ENCODE assay signal across 7 mouse cellular contexts in genomic region chr17:46554977-46555672, GRCm38 (mm10). TPM values are rescaled to one million over a fixed set of nuclear protein-coding genes. Genes with fewer than 3 reads are reported as not detected.
DNase-seq lines count a peak whose midpoint lies in the region; ATAC-seq and TF ChIP-seq lines count a peak whose summit lies in the region.

No protein-coding gene starts in this region.

- dilution Hi-C loops in CH12.LX (cut with MboI; ENCODE audit: extremely low pct_ligation_motif_present, extremely low pct_unique_long_range_greater_than_20kb, low sequenced_read_pairs): no loop called here

- H3K4me3 ChIP-seq in CH12.LX (replicated peaks in 1 of 3; ENCODE audit: low read depth in 2 of 3, low read length in 2 of 3, poor library complexity in 1 of 3): peak overlapping the region; percentile 70 to 92 (median 90)
- H3K4me3 ChIP-seq in heart, embryonic 10.5 days: peak overlapping the region; percentile 98
- peak overlapping the region; percentile 79 for H3K4me3 ChIP-seq in kidney, postnatal 0 days (replicated peaks; ENCODE audit: low read depth, low read length)
- peak overlapping the region; percentile 54 for H3K4me3 ChIP-seq in macrophage (ENCODE audit: inconsistent target)
- peak overlapping the region; percentile 98 for H3K4me3 ChIP-seq in stomach, embryonic 14.5 days (ENCODE audit: low read depth, low read length)

- no peaks in the 10 kb centered on the region for H3K9me3 ChIP-seq in CH12.LX (replicated peaks; ENCODE audit: low read length)
- no peaks in the 10 kb centered on the region for H3K9me3 ChIP-seq in heart, embryonic 10.5 days
- no peaks in the 10 kb centered on the region for H3K9me3 ChIP-seq in kidney, postnatal 0 days (replicated peaks; ENCODE audit: low read length)
- H3K9me3 ChIP-seq in stomach, embryonic 14.5 days (ENCODE audit: control insufficient read depth, low read depth, low read length): no peaks in the 10 kb centered on the region

- 1% methylated on average over 75 of the region's 75 CpGs for WGBS in heart, embryonic 10.5 days
- WGBS in kidney, postnatal 0 days: under 1% methylated on average over 72 of the region's 75 CpGs
- WGBS in macrophage (ENCODE audit: missing documents): under 1% methylated on average over 75 of the region's 75 CpGs
- WGBS in stomach, embryonic 14.5 days: under 1% methylated on average over 75 of the region's 75 CpGs

- H3K27ac ChIP-seq in CH12.LX (ENCODE audit: insufficient read depth, low read depth) (no peak overlapping the region), macrophage (no peak overlapping the region)
- peak overlapping the region; percentile 99 for H3K27ac ChIP-seq in heart, embryonic 10.5 days
- H3K27ac ChIP-seq in kidney, postnatal 0 days: peak overlapping the region; percentile 90
- H3K27ac ChIP-seq in stomach, embryonic 14.5 days (ENCODE audit: low read length): peak overlapping the region; percentile 97

- no peak for TF ChIP-seq CTCF in CH12.LX (conservative IDR thresholded peaks at IDR 0.05 in 1 of 2, IDR thresholded peaks at IDR 0.05 in 1 of 2; ENCODE audit: low read depth in 2 of 2, low read length in 2 of 2)
- no peak for TF ChIP-seq CTCF in kidney, postnatal 0 days (IDR thresholded peaks at IDR 0.05; ENCODE audit: low read depth)

- H3K9ac ChIP-seq in CH12.LX (ENCODE audit: insufficient read depth, low read depth): peak overlapping the region; percentile 82
- peak overlapping the region; percentile 90 for H3K9ac ChIP-seq in kidney, postnatal 0 days (ENCODE audit: low read depth, low read length)
- H3K9ac ChIP-seq in stomach, embryonic 14.5 days (replicated peaks; ENCODE audit: low read depth, low read length): peak overlapping the region; percentile 100

- no peak for TF ChIP-seq POLR2A in CH12.LX (IDR thresholded peaks at IDR 0.05; ENCODE audit: low read depth, low read length)

- ATAC-seq in kidney, postnatal 0 days (replicated peaks; ENCODE audit: low FRiP score, low read depth): no peak
- ATAC-seq in stomach, embryonic 14.5 days (ENCODE audit: insufficient number of reproducible peaks, insufficient read depth, low FRiP score, low read depth): no peak

- no peak for TF ChIP-seq RAD21 in CH12.LX (IDR thresholded peaks at IDR 0.05; ENCODE audit: low read depth, low read length)

- no peaks in the 10 kb centered on the region for H3K27me3 ChIP-seq in CH12.LX (replicated peaks)
- H3K27me3 ChIP-seq in heart, embryonic 10.5 days (ENCODE audit: insufficient read depth, poor library complexity, severe bottlenecking): no peaks in the 10 kb centered on the region
- no peaks in the 10 kb centered on the region for H3K27me3 ChIP-seq in kidney, postnatal 0 days (ENCODE audit: insufficient read depth, low read length)
- no peaks in the 10 kb centered on the region for H3K27me3 ChIP-seq in stomach, embryonic 14.5 days (ENCODE audit: control insufficient read depth, insufficient read depth, low read length)

- H3K36me3 ChIP-seq in CH12.LX (replicated peaks in 1 of 2; ENCODE audit: control insufficient read depth in 1 of 2, insufficient read depth in 1 of 2, low read length in 1 of 2) (peaks cover 16 to 34% of the 10 kb centered on the region in 2 experiments), macrophage (ENCODE audit: inconsistent target) (peaks cover 19% of the 10 kb centered on the region)
- peaks cover 22% of the 10 kb centered on the region for H3K36me3 ChIP-seq in heart, embryonic 10.5 days
- H3K36me3 ChIP-seq in kidney, postnatal 0 days (ENCODE audit: insufficient read depth, low read length): peaks cover 20% of the 10 kb centered on the region
- H3K36me3 ChIP-seq in stomach, embryonic 14.5 days (ENCODE audit: control insufficient read depth, insufficient read depth, low read length): peaks cover 23% of the 10 kb centered on the region

- H3K79me2 ChIP-seq in CH12.LX (replicated peaks; ENCODE audit: control insufficient read depth, extremely low read depth, insufficient read depth, poor library complexity, severe bottlenecking) (peaks cover 20% of the 10 kb centered on the region), macrophage (ENCODE audit: inconsistent target) (peaks cover 39% of the 10 kb centered on the region)

- H3K4me2 ChIP-seq in CH12.LX (ENCODE audit: insufficient read depth, low read depth, poor library complexity, severe bottlenecking): peak overlapping the region; percentile 75
- peak overlapping the region; percentile 94 for H3K4me2 ChIP-seq in kidney, postnatal 0 days (ENCODE audit: low read length)
- peak overlapping the region; percentile 67 for H3K4me2 ChIP-seq in stomach, embryonic 14.5 days (replicated peaks; ENCODE audit: low read depth, low read length)

- H3K4me1 ChIP-seq in CH12.LX (ENCODE audit: control insufficient read depth in 1 of 2, insufficient read depth in 2 of 2): peaks cover 22 to 45% of the 10 kb centered on the region in 2 experiments
- peaks cover 47% of the 10 kb centered on the region for H3K4me1 ChIP-seq in heart, embryonic 10.5 days
- peaks cover 28% of the 10 kb centered on the region for H3K4me1 ChIP-seq in kidney, postnatal 0 days (replicated peaks; ENCODE audit: insufficient read depth, low read length)
- H3K4me1 ChIP-seq in stomach, embryonic 14.5 days (ENCODE audit: control insufficient read depth, insufficient read depth, low read length): peaks cover 19% of the 10 kb centered on the region

- in situ Hi-C loops in CH12.LX (cut with MboI; ENCODE audit: low pct_ligation_motif_present, low pct_unique_long_range_greater_than_20kb, low sequenced_read_pairs): no loop called here

- no peak for TF ChIP-seq EP300 in CH12.LX (IDR thresholded peaks at IDR 0.05; ENCODE audit: low read length)

- DNase-seq in 3134 (ENCODE audit: extremely low read depth, insufficient read length, low spot score) (peak; percentile 64), CH12.LX (ENCODE audit: extremely low read depth) (no peak)
- peak; percentile 68 to 75 for DNase-seq in cerebellum, postnatal 10 days
- DNase-seq in heart, embryonic 10.5 days (ENCODE audit: low spot score): no peak
- DNase-seq in kidney, postnatal 0 days (ENCODE audit: low spot score): peak; percentile 57

TF ChIP-seq in CH12.LX, 34 proteins besides CTCF, POLR2A, EP300 and RAD21:
- TF ChIP-seq IRF4 (IDR thresholded peaks at IDR 0.05; ENCODE audit: low read depth, low read length) (no peak), MYC (IDR thresholded peaks at IDR 0.05; ENCODE audit: low read depth, low read length) (no peak), TBP (conservative IDR thresholded peaks at IDR 0.05; ENCODE audit: low read depth, low read length) (no peak), RCOR1 (conservative IDR thresholded peaks at IDR 0.05; ENCODE audit: low read depth, low read length) (no peak), MAX (IDR thresholded peaks at IDR 0.05; ENCODE audit: low read length) (no peak), MAZ (IDR thresholded peaks at IDR 0.05; ENCODE audit: low read depth, low read length) (no peak), UBTF (IDR thresholded peaks at IDR 0.05; ENCODE audit: low read depth, low read length) (0 out of 2 replicates have a peak, but pooled peaks have one; percentile 41)

RNA-seq across cellular contexts. Expression of gene Srf, which starts 0.8 kb away (rescaled TPM):
- total RNA-seq in CH12.LX (2012; rRNA removed): 38.2 and 48.1 TPM in 2 replicates
- total RNA-seq in CH12.LX (2014; rRNA removed): 40.8 and 54.5 TPM in 2 replicates
- 60.1 and 81.6 TPM in 2 replicates for polyA plus RNA-seq in CH12.LX (2012; ENCODE audit: insufficient read length, low read depth)
- 10.9 and 15.7 TPM in 2 replicates for polyA plus RNA-seq in heart, embryonic 10.5 days (2016; fragmentation: Nextera tagmentation; extraction: Ambion mirVana)
- 5.5 and 6.0 TPM in 2 replicates for polyA plus RNA-seq in kidney, postnatal 0 days (2015; fragmentation: Nextera tagmentation; extraction: Ambion mirVana)
- 10 to 100 TPM; 11.4 to 46.5 (median 20.8) TPM for total RNA-seq in macrophage (2018; cell fraction: chromatin; rRNA removed)
- 10 to 100 TPM; 17.0 to 48.7 (median 22.0) TPM for total RNA-seq in macrophage (2018; cell fraction: cytosol; rRNA removed)
- 10 to 100 TPM; 12.3 to 41.6 (median 22.8) TPM for total RNA-seq in macrophage (2018; cell fraction: nucleus; rRNA removed)
- polyA plus RNA-seq in macrophage (2018): 15.1 to 25.6 TPM (median 25.2 TPM) in 3 replicates
- polyA plus RNA-seq in stomach, embryonic 14.5 days (2014; fragmentation: Nextera tagmentation; extraction: Ambion mirVana): 12.2 and 15.7 TPM in 2 replicates

RNA-seq across cellular contexts. Expression of gene Cul9, which starts 8.9 kb away (rescaled TPM):
- total RNA-seq in CH12.LX (2012; rRNA removed) (0.08 TPM in 2 replicates), CH12.LX (2014; rRNA removed) (0.05 TPM in 1 of 2 replicates, not detected in the other)
- polyA plus RNA-seq in CH12.LX (2012; ENCODE audit: insufficient read length, low read depth) (0.27 and 0.65 TPM in 2 replicates), macrophage (2018) (8.0 to 13.4 TPM (median 8.8 TPM) in 3 replicates)
- polyA plus RNA-seq in heart, embryonic 10.5 days (2016; fragmentation: Nextera tagmentation; extraction: Ambion mirVana): 4.8 and 5.3 TPM in 2 replicates
- 6.0 and 6.5 TPM in 2 replicates for polyA plus RNA-seq in kidney, postnatal 0 days (2015; fragmentation: Nextera tagmentation; extraction: Ambion mirVana)
- total RNA-seq in macrophage (2018; cell fraction: chromatin; rRNA removed): 100 to 1,000 TPM in 9 of 26 experiments, 10 to 100 TPM in 17; 17.7 to 142 (median 86.9) TPM
- 10 to 100 TPM in 15 of 26 experiments, 1 to 10 TPM in 11; 5.6 to 17.4 (median 11.2) TPM for total RNA-seq in macrophage (2018; cell fraction: cytosol; rRNA removed)
- total RNA-seq in macrophage (2018; cell fraction: nucleus; rRNA removed): 10 to 100 TPM; 11.9 to 96.2 (median 39.5) TPM
- polyA plus RNA-seq in stomach, embryonic 14.5 days (2014; fragmentation: Nextera tagmentation; extraction: Ambion mirVana): 3.6 and 5.6 TPM in 2 replicates

RNA-seq across cellular contexts. Expression of gene Dnph1, which starts 58.6 kb away (rescaled TPM):
- 18.5 and 19.9 TPM in 2 replicates for total RNA-seq in CH12.LX (2012; rRNA removed)
- total RNA-seq in CH12.LX (2014; rRNA removed): 27.3 and 30.2 TPM in 2 replicates
- 27.2 and 28.4 TPM in 2 replicates for polyA plus RNA-seq in CH12.LX (2012; ENCODE audit: insufficient read length, low read depth)
- polyA plus RNA-seq in heart, embryonic 10.5 days (2016; fragmentation: Nextera tagmentation; extraction: Ambion mirVana): 36.5 and 52.8 TPM in 2 replicates
- polyA plus RNA-seq in kidney, postnatal 0 days (2015; fragmentation: Nextera tagmentation; extraction: Ambion mirVana): 31.8 and 32.7 TPM in 2 replicates
- under 1 TPM in 2 of 26 experiments, not detected in 24; 0.60 to 0.98 TPM for total RNA-seq in macrophage (2018; cell fraction: chromatin; rRNA removed)
- total RNA-seq in macrophage (2018; cell fraction: cytosol; rRNA removed): 1 to 10 TPM in 10 of 26 experiments, under 1 TPM in 16; 0.18 to 1.9 (median 0.73) TPM
- total RNA-seq in macrophage (2018; cell fraction: nucleus; rRNA removed): 1 to 10 TPM in 3 of 26 experiments, under 1 TPM in 5, not detected in 18; 0.52 to 4.1 (median 0.87) TPM
- polyA plus RNA-seq in macrophage (2018): 0.57 to 9.8 TPM (median 0.97 TPM) in 3 replicates
- polyA plus RNA-seq in stomach, embryonic 14.5 days (2014; fragmentation: Nextera tagmentation; extraction: Ambion mirVana): 56.3 and 65.5 TPM in 2 replicates

Comparison
In these comparisons a context has a peak if more than half of its experiments do, and no peak if none do; other contexts are left out.
1. DNase-seq: peak in 3134 (single experiment), cerebellum, postnatal 10 days (2 of 2) and kidney, postnatal 0 days (single experiment); none in CH12.LX (single experiment) and heart, embryonic 10.5 days (single experiment).
2. H3K27ac ChIP-seq: peak in heart, embryonic 10.5 days (single experiment), kidney, postnatal 0 days (single experiment) and stomach, embryonic 14.5 days (single experiment); none in CH12.LX (single experiment) and macrophage (single experiment).
3. Peak in every context shown above with its lines, with median percentiles within 50 percentile points of each other: H3K4me2 ChIP-seq, H3K4me3 ChIP-seq and H3K9ac ChIP-seq.